Mouse (Mus musculus): ENCODE measurements around the gene Gnat3. TPM values are rescaled to one million over a fixed set of nuclear protein-coding genes. Genes with fewer than 3 reads are reported as not detected.
"Not testable (repeated sequence)": the region's sequence is repeated elsewhere in the genome, so short reads cannot be mapped to it uniquely, and the experiment has no call there.

Gene Gnat3
- not detected in 2 replicates for polyA plus RNA-seq (2014; fragmentation: Nextera tagmentation; extraction: Ambion mirVana)

- no peaks in the 10 kb centered on the region for H3K4me1 ChIP-seq (ENCODE audit: control insufficient read depth, insufficient read depth, low read length)
- ATAC-seq (ENCODE audit: low FRiP score, low TSS enrichment) = no peak
- WGBS = 90% methylated on average over 5 of the region's 5 CpGs
Measured at GRCm38 (mm10) chr5:17962249-17962648, at the start of gene Gnat3. Gene Gnat3, plus strand, starts transcription at chr5:17962549.

DNA sequence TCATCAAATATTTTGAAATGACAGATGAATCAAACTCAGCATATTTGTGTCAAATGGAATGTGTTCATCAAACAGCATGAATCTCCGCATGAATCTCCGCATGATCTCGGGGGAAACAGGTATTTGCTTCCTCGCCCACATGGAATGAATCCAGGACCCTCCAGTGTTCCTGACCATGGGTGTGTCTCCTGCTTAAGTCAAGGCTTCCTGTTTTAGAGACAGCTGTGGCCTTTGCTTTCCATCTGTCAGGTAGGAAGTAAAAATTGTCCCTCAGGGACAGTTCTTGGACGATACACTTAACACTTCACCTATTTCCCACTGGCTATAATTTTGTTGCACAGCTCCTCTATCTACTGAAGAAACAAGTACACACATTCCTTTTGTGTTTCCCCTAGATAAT, 43.4 kb upstream of the Gnat3 start:
- no peaks in the 10 kb centered on the region for H3K36me3 ChIP-seq (ENCODE audit: control insufficient read depth, insufficient read depth, low read length)
- ATAC-seq (ENCODE audit: low FRiP score, low TSS enrichment) = no peak
- no peak overlapping the region for H3K4me2 ChIP-seq (replicated peaks; ENCODE audit: low read depth, low read length)
- WGBS = 75% methylated on average over 5 of the region's 5 CpGs
- no peaks in the 10 kb centered on the region for H3K9me3 ChIP-seq (ENCODE audit: control insufficient read depth, low read length)
- no peak overlapping the region for H3K27ac ChIP-seq (ENCODE audit: low read depth, low read length)
- H3K9ac ChIP-seq (ENCODE audit: low read depth, low read length) = no peak overlapping the region
- no peak overlapping the region for H3K4me3 ChIP-seq (ENCODE audit: low read length)
- H3K27me3 ChIP-seq (ENCODE audit: control insufficient read depth, insufficient read depth, low read length) = no peaks in the 10 kb centered on the region
- H3K4me1 ChIP-seq (ENCODE audit: control insufficient read depth, insufficient read depth, low read length) = no peaks in the 10 kb centered on the region

More at GRCm38 (mm10) chr5:17962249-17962648, at the start of gene Gnat3:
- Histone ChIP-seq H3K27me3 (ENCODE audit: control insufficient read depth, insufficient read depth, low read length) (no peaks in the 10 kb centered on the region), H3K9ac (ENCODE audit: low read depth, low read length) (no peak within 1 kb of the TSS), H3K36me3 (ENCODE audit: control insufficient read depth, insufficient read depth, low read length) (no peaks in the 10 kb centered on the region), H3K27ac (ENCODE audit: low read depth, low read length) (no peak within 1 kb of the TSS), H3K9me3 (ENCODE audit: control insufficient read depth, low read length) (no peaks in the 10 kb centered on the region), H3K4me2 (replicated peaks; ENCODE audit: low read depth, low read length) (no peak within 1 kb of the TSS), H3K4me3 (ENCODE audit: low read length) (no peak within 1 kb of the TSS)

DNA sequence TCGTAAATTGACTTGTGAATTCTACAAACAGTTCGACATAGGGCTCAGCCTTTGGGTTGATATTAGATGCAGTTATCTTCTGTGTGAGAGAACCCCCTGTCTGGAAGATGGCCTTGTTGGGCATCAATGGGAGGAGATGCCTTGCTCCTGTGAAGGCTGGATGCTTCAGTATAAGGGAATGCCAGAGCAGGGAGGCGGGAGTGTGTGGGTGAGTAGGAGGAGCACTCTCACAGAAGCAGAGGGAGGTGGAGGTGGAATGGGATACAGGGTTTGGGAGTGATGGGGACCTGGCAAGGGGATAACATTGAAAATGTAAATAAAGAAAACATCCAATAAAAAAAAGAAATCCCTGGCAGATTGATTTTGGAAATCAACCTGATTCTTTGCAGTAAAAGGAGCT, 38.7 kb upstream of the Gnat3 start:
- Histone ChIP-seq H3K4me2 (replicated peaks; ENCODE audit: low read depth, low read length) (no peak overlapping the region), H3K27ac (ENCODE audit: low read depth, low read length) (no peak overlapping the region), H3K9me3 (ENCODE audit: control insufficient read depth, low read length) (no peaks in the 10 kb centered on the region), H3K4me3 (ENCODE audit: low read length) (no peak overlapping the region), H3K9ac (ENCODE audit: low read depth, low read length) (no peak overlapping the region), H3K4me1 (ENCODE audit: control insufficient read depth, insufficient read depth, low read length) (peaks cover 4% of the 10 kb centered on the region; the same call in 1 of the 2 replicates), H3K27me3 (ENCODE audit: control insufficient read depth, insufficient read depth, low read length) (no peaks in the 10 kb centered on the region), H3K36me3 (ENCODE audit: control insufficient read depth, insufficient read depth, low read length) (no peaks in the 10 kb centered on the region)
- peak; percentile 68; the same call in 1 of the 2 replicates for ATAC-seq (ENCODE audit: low FRiP score, low TSS enrichment)
- WGBS = 64% methylated on average over 3 of the region's 3 CpGs

DNA sequence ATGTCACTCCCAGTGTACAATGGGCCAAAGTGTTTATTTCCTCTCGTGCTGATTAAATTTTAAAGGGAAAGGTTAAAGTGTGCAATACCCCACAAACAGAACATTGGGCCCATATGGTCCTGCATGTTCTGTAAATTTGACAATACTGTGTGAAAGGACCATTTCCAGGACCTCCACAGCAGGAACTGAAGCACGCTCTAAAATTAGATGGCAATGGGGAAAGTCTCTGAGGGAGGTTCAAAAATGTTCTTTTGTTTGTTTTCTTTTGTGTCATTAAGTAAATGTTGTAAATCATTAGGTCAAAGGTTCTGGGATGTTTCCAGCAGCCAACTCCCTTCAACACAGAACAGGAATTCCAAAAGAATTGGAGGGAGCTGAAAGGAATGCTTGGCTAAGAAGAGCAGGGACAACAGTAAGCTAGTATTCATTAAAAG, 38.2 kb upstream of the Gnat3 start:
- H3K4me2 ChIP-seq (replicated peaks; ENCODE audit: low read depth, low read length) = no peak overlapping the region
- WGBS = 21% methylated on average over 2 of the region's 2 CpGs
- peaks cover 4% of the 10 kb centered on the region; the same call in 1 of the 2 replicates for H3K4me1 ChIP-seq (ENCODE audit: control insufficient read depth, insufficient read depth, low read length)
- no peak overlapping the region for H3K27ac ChIP-seq (ENCODE audit: low read depth, low read length)
- H3K9me3 ChIP-seq (ENCODE audit: control insufficient read depth, low read length) = no peaks in the 10 kb centered on the region
- no peaks in the 10 kb centered on the region for H3K27me3 ChIP-seq (ENCODE audit: control insufficient read depth, insufficient read depth, low read length)
- no peak overlapping the region for H3K9ac ChIP-seq (ENCODE audit: low read depth, low read length)
- ATAC-seq (ENCODE audit: low FRiP score, low TSS enrichment) = peak; percentile 76
- no peaks in the 10 kb centered on the region for H3K36me3 ChIP-seq (ENCODE audit: control insufficient read depth, insufficient read depth, low read length)
- H3K4me3 ChIP-seq (ENCODE audit: low read length) = no peak overlapping the region

- Histone ChIP-seq H3K27me3 (ENCODE audit: control insufficient read depth, insufficient read depth, low read length) (no peaks in the 10 kb centered on the region), H3K9me3 (ENCODE audit: control insufficient read depth, low read length) (no peaks in the 10 kb centered on the region), H3K4me1 (ENCODE audit: control insufficient read depth, insufficient read depth, low read length) (peaks cover 4% of the 10 kb centered on the region; the same call in 1 of the 2 replicates), H3K9ac (ENCODE audit: low read depth, low read length) (no peak overlapping the region), H3K27ac (ENCODE audit: low read depth, low read length) (no peak overlapping the region), H3K4me2 (replicated peaks; ENCODE audit: low read depth, low read length) (no peak overlapping the region), H3K4me3 (ENCODE audit: low read length) (no peak overlapping the region), H3K36me3 (ENCODE audit: control insufficient read depth, insufficient read depth, low read length) (no peaks in the 10 kb centered on the region)
- WGBS = 42% methylated on average over 4 of the region's 4 CpGs
- ATAC-seq (ENCODE audit: low FRiP score, low TSS enrichment) = 0 out of 2 replicates have a peak, but pooled peaks have one; percentile 43
Measured at GRCm38 (mm10) chr5:17928471-17928870, 33.9 kb upstream of the Gnat3 start.

- Histone ChIP-seq H3K27ac (ENCODE audit: low read depth, low read length) (no peak overlapping the region), H3K9ac (ENCODE audit: low read depth, low read length) (no peak overlapping the region), H3K4me1 (ENCODE audit: control insufficient read depth, insufficient read depth, low read length) (peaks cover 4% of the 10 kb centered on the region; the same call in 1 of the 2 replicates), H3K9me3 (ENCODE audit: control insufficient read depth, low read length) (no peaks in the 10 kb centered on the region), H3K4me3 (ENCODE audit: low read length) (no peak overlapping the region), H3K4me2 (replicated peaks; ENCODE audit: low read depth, low read length) (no peak overlapping the region), H3K36me3 (ENCODE audit: control insufficient read depth, insufficient read depth, low read length) (no peaks in the 10 kb centered on the region), H3K27me3 (ENCODE audit: control insufficient read depth, insufficient read depth, low read length) (no peaks in the 10 kb centered on the region)
- ATAC-seq (ENCODE audit: low FRiP score, low TSS enrichment) = no peak
- WGBS = 47% methylated on average over 7 of the region's 7 CpGs
Measured at GRCm38 (mm10) chr5:17929006-17929567, 33.3 kb upstream of the Gnat3 start.

GRCm38 (mm10) chr5:17931588-17931987, 30.8 kb upstream of the Gnat3 start:
- H3K4me3 ChIP-seq (ENCODE audit: low read length); H3K9ac ChIP-seq (ENCODE audit: low read depth, low read length); H3K9me3 ChIP-seq (ENCODE audit: control insufficient read depth, low read length); H3K4me1 ChIP-seq (ENCODE audit: control insufficient read depth, insufficient read depth, low read length); H3K4me2 ChIP-seq (replicated peaks; ENCODE audit: low read depth, low read length); H3K36me3 ChIP-seq (ENCODE audit: control insufficient read depth, insufficient read depth, low read length); ATAC-seq (ENCODE audit: low FRiP score, low TSS enrichment); H3K27ac ChIP-seq (ENCODE audit: low read depth, low read length); H3K27me3 ChIP-seq (ENCODE audit: control insufficient read depth, insufficient read depth, low read length): not testable (repeated sequence)
- WGBS = 98% methylated on average over 2 of the region's 2 CpGs

GRCm38 (mm10) chr5:17934501-17934900, 27.8 kb upstream of the Gnat3 start:
- Histone ChIP-seq H3K9ac (ENCODE audit: low read depth, low read length) (no peak overlapping the region), H3K27me3 (ENCODE audit: control insufficient read depth, insufficient read depth, low read length) (no peaks in the 10 kb centered on the region), H3K4me1 (ENCODE audit: control insufficient read depth, insufficient read depth, low read length) (no peaks in the 10 kb centered on the region), H3K4me3 (ENCODE audit: low read length) (no peak overlapping the region), H3K27ac (ENCODE audit: low read depth, low read length) (no peak overlapping the region), H3K4me2 (replicated peaks; ENCODE audit: low read depth, low read length) (no peak overlapping the region), H3K36me3 (ENCODE audit: control insufficient read depth, insufficient read depth, low read length) (no peaks in the 10 kb centered on the region), H3K9me3 (ENCODE audit: control insufficient read depth, low read length) (no peaks in the 10 kb centered on the region)
- 74% methylated on average over 1 of the region's 1 CpGs for WGBS
- no peak for ATAC-seq (ENCODE audit: low FRiP score, low TSS enrichment)

- WGBS = 42% methylated on average over 1 of the region's 1 CpGs
- no peak overlapping the region for H3K27ac ChIP-seq (ENCODE audit: low read depth, low read length)
- H3K9me3 ChIP-seq (ENCODE audit: control insufficient read depth, low read length) = no peaks in the 10 kb centered on the region
- H3K36me3 ChIP-seq (ENCODE audit: control insufficient read depth, insufficient read depth, low read length) = no peaks in the 10 kb centered on the region
- no peak overlapping the region for H3K4me3 ChIP-seq (ENCODE audit: low read length)
- ATAC-seq (ENCODE audit: low FRiP score, low TSS enrichment) = no peak
- no peak overlapping the region for H3K4me2 ChIP-seq (replicated peaks; ENCODE audit: low read depth, low read length)
- no peaks in the 10 kb centered on the region for H3K27me3 ChIP-seq (ENCODE audit: control insufficient read depth, insufficient read depth, low read length)
- no peak overlapping the region for H3K9ac ChIP-seq (ENCODE audit: low read depth, low read length)
- no peaks in the 10 kb centered on the region for H3K4me1 ChIP-seq (ENCODE audit: control insufficient read depth, insufficient read depth, low read length)
Measured at GRCm38 (mm10) chr5:17938170-17938939, 24.0 kb upstream of the Gnat3 start.
